Mouse (Mus musculus): ENCODE data around the gene Serping1. TPM values are rescaled to one million over a fixed set of nuclear protein-coding genes. Genes with fewer than 3 reads are reported as not detected.
A peak's percentile ranks its signal among the peaks of the same experiment; 100 is the strongest.

Gene Serping1
- polyA plus RNA-seq, 1 experiment from 2014 or later, result 37.0 TPM

DNA sequence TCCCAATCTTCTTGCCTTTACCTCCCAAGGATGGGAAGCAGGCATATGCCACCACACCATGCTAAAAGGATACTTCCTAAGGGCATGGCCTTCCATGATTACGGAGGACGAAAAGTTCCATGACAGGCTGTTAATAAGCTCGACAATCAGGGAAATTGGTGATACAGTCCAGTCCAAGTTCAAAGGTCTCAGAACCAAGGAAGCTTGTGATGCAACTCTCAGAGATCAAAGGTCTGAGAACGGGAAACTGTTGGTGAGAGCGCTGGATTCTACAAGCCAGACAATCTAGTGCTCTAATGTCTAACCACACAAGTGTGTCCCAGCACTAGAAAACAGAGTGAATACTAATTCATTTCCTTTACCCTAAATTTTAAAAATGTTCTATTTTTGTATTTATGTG, 19.0 kb downstream of the Serping1 start:
- H3K9ac ChIP-seq, result no peak overlapping the region
- WGBS, result 90% methylated on average over 5 of the region's 5 CpGs
- H3K9me3 ChIP-seq, result no peaks in the 10 kb centered on the region
- no peaks in the 10 kb centered on the region for H3K36me3 ChIP-seq
- no peak overlapping the region for H3K4me3 ChIP-seq
- H3K4me2 ChIP-seq, result no peak overlapping the region
- H3K27me3 ChIP-seq, result no peaks in the 10 kb centered on the region
- ATAC-seq (ENCODE audit: low read depth), result no peak
- no peaks in the 10 kb centered on the region for H3K4me1 ChIP-seq (replicated peaks)
- H3K27ac ChIP-seq (replicated peaks), result no peak overlapping the region

GRCm38 (mm10) chr2:84750115-84750514, 25.1 kb downstream of the Serping1 start:
- ATAC-seq (ENCODE audit: low read depth), result no peak
- no peaks in the 10 kb centered on the region for H3K27me3 ChIP-seq

DNA sequence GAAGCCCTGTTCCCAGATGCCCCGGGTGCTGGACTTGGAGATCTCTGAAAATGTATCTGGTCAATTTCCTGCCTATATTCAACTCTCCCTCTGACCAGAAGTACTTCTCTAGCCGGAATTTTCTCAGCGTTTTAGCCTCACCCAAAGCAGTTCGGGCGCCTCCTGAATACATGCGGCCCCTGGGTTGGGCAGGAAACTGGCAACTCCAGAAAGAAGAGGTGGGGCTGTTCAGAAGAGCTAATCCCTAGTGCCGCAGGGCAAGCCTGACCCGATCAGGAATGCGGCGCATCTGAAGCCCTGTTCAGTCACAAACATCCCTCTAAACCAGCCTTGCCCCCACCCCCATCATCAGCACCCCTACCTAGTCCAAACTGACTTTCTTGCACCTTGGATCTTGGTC, 31.1 kb downstream of the Serping1 start:
- Histone ChIP-seq H3K4me3 (peak overlapping the region; percentile 89), H3K9ac (peak overlapping the region; percentile 97), H3K9me3 (no peaks in the 10 kb centered on the region), H3K4me2 (peak overlapping the region; percentile 76), H3K27me3 (no peaks in the 10 kb centered on the region), H3K4me1 (replicated peaks) (peaks cover 42% of the 10 kb centered on the region), H3K36me3 (peaks cover 9% of the 10 kb centered on the region; the same call in 1 of the 2 replicates), H3K27ac (replicated peaks) (peak overlapping the region; percentile 98)
- ATAC-seq (ENCODE audit: low read depth), result peak; percentile 24
- WGBS, result 1% methylated on average over 10 of the region's 10 CpGs

More at GRCm38 (mm10) chr2:84750115-84750514, 25.1 kb downstream of the Serping1 start:
- Histone ChIP-seq H3K4me2 (no peak overlapping the region), H3K9me3 (no peaks in the 10 kb centered on the region), H3K4me3 (no peak overlapping the region), H3K9ac (no peak overlapping the region), H3K36me3 (no peaks in the 10 kb centered on the region), H3K27ac (replicated peaks) (no peak overlapping the region), H3K4me1 (replicated peaks) (no peaks in the 10 kb centered on the region)
- 71% methylated on average over 6 of the region's 6 CpGs for WGBS

DNA sequence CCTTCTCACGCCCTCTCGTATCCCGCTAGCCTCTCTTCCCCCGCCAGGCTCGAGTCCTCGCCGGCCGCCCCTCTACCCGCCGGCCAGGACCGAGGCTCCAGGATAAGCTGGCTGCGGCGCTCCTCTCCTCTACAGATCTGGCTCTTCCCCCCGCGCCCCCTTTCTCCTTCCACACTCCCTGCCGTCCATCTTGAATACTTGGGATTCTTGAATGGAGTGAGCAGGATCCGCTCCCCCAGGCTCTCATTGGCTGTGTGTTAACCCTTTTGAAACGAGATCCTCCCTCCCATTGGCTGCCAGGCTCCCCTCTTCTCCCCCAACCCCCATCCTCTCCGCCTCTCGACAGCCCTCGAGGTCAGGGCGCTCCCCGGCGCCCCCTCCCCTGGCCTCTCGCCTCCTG, 31.7 kb downstream of the Serping1 start, which contains the start of gene Gm19426:
Gene Gm19426 (minus strand): TSS at position 95 of the 400 bp plus-strand sequence.
- under 1% methylated on average over 25 of the region's 25 CpGs for WGBS
- peak within 1 kb of the TSS; percentile 98 for H3K27ac ChIP-seq (replicated peaks)
- no peaks in the 10 kb centered on the region for H3K9me3 ChIP-seq

DNA sequence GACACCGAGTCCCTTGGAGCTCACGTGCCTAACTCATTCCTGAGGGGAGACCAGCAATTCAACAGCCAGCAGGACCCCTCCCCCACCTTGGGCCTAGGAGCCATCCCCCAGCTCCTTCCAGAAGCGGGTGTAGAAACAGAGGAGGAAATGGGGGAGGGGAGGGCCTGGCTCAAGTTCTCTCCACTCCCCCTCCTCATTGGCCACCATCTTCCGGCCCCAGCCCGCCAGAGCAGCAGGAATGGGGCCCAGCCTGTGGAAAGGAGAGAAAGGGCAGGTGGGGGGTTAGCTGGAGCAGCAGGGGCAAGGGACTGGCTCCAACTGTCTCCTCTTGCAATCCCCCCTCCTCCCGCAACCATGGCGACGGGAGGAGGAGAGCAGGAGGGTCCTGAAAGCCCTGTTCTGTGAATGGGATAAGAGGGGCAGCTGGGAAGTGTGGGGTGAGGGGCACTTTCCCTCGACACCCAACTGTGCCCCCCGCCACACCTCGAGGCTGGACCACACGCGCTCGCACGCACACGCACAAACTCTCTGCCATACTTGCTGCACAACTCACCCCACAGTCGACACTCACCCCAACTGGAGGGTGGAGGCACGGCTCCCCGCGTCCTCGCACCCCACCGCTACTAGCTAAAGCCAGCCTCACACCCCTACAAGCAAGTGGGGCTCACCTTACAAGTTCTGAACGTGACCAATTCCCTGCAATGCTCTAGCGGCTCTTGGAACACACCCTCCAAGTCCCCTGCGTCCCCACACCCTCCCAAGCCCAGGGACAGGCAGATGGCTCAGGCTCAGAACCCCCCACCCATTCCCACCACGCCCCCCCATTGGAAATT, 32.6 kb downstream of the Serping1 start:
- peak overlapping the region; percentile 98 for H3K27ac ChIP-seq (replicated peaks)
- peak overlapping the region; percentile 89 for H3K4me3 ChIP-seq
- H3K4me1 ChIP-seq (replicated peaks), result peaks cover 57% of the 10 kb centered on the region
- peak; percentile 69 for ATAC-seq (ENCODE audit: low read depth)
- H3K27me3 ChIP-seq, result no peaks in the 10 kb centered on the region
- peak overlapping the region; percentile 76 for H3K4me2 ChIP-seq
- WGBS, result under 1% methylated on average over 26 of the region's 26 CpGs
- peaks cover 9% of the 10 kb centered on the region; the same call in 1 of the 2 replicates for H3K36me3 ChIP-seq
- no peaks in the 10 kb centered on the region for H3K9me3 ChIP-seq
- H3K9ac ChIP-seq, result peak overlapping the region; percentile 97

More for the DNA sequence above, 31.7 kb downstream of the Serping1 start, which contains the start of gene Gm19426:
- peaks cover 48% of the 10 kb centered on the region for H3K4me1 ChIP-seq (replicated peaks)
- peak within 1 kb of the TSS; percentile 89 for H3K4me3 ChIP-seq
- peak; percentile 92 for ATAC-seq (ENCODE audit: low read depth)
- H3K4me2 ChIP-seq, result peak within 1 kb of the TSS; percentile 76
- H3K9ac ChIP-seq, result peak within 1 kb of the TSS; percentile 97
- H3K36me3 ChIP-seq, result peaks cover 9% of the 10 kb centered on the region; the same call in 1 of the 2 replicates
- H3K27me3 ChIP-seq, result no peaks in the 10 kb centered on the region

- Histone ChIP-seq H3K36me3 (peaks cover 9% of the 10 kb centered on the region; the same call in 1 of the 2 replicates), H3K27me3 (no peaks in the 10 kb centered on the region), H3K9ac (peak overlapping the region; percentile 97), H3K4me3 (peak overlapping the region; percentile 89), H3K4me1 (replicated peaks) (peaks cover 64% of the 10 kb centered on the region), H3K27ac (replicated peaks) (peak overlapping the region; percentile 98), H3K4me2 (peak overlapping the region; percentile 76), H3K9me3 (no peaks in the 10 kb centered on the region)
- 1% methylated on average over 5 of the region's 5 CpGs for WGBS
- ATAC-seq (ENCODE audit: low read depth), result no peak
Measured at GRCm38 (mm10) chr2:84741841-84742450, 33.3 kb downstream of the Serping1 start.

DNA sequence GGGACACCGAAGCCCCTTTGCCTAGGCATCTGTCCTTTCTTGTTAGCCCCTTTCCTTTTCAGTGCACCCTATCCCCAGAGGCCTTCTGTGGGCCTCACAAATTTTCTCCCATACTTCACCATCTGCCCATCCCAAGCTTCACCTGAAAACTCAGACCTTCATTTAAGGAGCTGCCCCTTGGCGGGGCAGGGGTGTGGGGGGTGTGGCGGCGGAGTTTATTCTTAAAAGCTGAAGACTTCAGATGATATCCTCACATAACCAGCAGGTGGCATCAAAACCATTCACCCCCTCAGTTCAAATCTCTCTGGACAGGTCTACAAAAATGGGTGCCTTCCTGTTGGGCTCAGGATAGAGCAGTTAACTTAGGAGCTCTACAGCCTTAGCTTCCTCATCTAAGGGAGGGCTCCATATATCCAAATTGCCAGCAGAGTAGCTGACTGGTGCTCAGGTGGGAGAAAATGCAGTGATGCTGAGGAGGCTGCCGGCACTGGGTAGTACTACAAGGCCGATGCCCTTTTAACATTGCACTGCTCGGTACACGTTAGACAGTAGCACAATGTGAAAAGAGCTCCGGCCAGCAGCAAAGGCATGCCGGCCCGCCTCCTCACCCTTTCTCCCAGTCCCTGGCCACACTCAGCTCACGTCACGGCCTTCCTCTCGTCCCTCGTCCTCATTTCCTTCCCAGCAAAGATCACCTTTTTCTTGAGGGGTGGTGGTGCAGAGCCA, 34.5 kb downstream of the Serping1 start:
- ATAC-seq (ENCODE audit: low read depth), result no peak
- Histone ChIP-seq H3K9ac (0 out of 2 replicates have a peak overlapping the region, but pooled peaks have one; percentile 97), H3K27me3 (no peaks in the 10 kb centered on the region), H3K27ac (replicated peaks) (0 out of 2 replicates have a peak overlapping the region, but pooled peaks have one; percentile 18), H3K9me3 (no peaks in the 10 kb centered on the region), H3K36me3 (peaks cover 9% of the 10 kb centered on the region; the same call in 1 of the 2 replicates), H3K4me2 (peak overlapping the region; percentile 76), H3K4me1 (replicated peaks) (peaks cover 76% of the 10 kb centered on the region), H3K4me3 (peak overlapping the region; percentile 89; the same call in 1 of the 2 replicates)
- 77% methylated on average over 15 of the region's 15 CpGs for WGBS

DNA sequence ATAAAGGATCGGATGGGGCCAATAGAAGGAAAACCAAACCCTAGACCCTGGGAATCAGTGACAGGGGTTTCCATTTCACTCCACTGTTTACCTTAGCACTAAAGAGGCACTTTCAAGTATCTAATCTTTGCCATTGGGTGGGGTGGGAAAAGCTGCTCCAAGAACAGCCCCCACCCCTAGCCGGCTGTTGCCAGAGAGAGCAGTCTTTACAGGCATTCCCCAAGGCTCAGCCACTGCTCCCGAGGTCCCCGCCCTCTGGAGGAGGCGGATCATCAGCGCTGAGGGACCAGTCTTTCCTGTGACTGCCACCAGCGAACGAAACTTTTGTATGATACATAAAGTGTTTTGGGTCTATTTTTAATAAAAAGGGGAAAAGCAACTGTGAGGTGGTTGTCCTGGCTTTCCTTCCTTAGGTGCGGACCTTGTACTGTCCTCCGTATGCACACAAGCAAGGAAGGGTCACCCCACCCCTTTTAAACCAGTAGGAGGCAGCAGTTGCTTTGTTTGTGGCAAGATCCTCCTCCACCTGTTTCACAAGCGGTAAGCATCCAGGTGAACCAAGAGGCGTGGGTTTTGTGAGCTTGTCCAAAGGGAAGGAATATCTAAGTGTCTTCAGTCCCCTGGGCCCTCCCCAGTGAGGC, 36.9 kb downstream of the Serping1 start:
- Histone ChIP-seq H3K4me1 (replicated peaks) (peaks cover 90% of the 10 kb centered on the region), H3K9me3 (no peaks in the 10 kb centered on the region), H3K9ac (peak overlapping the region; percentile 55), H3K36me3 (peaks cover 9% of the 10 kb centered on the region; the same call in 1 of the 2 replicates), H3K4me3 (peak overlapping the region; percentile 11), H3K4me2 (peak overlapping the region; percentile 78), H3K27me3 (no peaks in the 10 kb centered on the region), H3K27ac (replicated peaks) (0 out of 2 replicates have a peak overlapping the region, but pooled peaks have one; percentile 9)
- ATAC-seq (ENCODE audit: low read depth), result no peak
- 3% methylated on average over 12 of the region's 12 CpGs for WGBS

DNA sequence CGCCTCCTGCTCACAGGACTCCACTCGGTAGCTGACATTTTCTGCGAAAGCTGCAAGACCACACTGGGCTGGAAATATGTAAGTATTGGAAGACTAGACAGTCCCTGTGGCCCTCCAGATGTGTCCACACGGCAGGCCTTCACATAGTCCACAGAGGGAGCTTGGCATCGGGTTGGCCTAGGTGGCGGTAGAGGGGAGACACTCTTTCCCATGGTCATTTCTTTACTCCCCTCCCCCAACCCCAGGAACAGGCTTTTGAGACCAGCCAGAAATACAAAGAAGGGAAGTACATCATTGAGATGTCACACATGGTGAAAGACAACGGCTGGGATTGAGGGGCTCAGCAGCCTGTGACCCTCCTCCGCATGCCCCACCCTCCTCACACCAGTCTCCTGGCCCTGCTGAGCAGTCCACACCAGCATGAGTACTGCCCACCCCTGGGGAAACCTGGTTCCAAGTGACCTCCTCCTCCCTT, 37.8 kb downstream of the Serping1 start:
- H3K4me3 ChIP-seq, result peak overlapping the region; percentile 64
- no peaks in the 10 kb centered on the region for H3K27me3 ChIP-seq
- peak overlapping the region; percentile 55; the same call in 1 of the 2 replicates for H3K9ac ChIP-seq
- H3K36me3 ChIP-seq, result peaks cover 9% of the 10 kb centered on the region; the same call in 1 of the 2 replicates
- 6% methylated on average over 8 of the region's 8 CpGs for WGBS
- ATAC-seq (ENCODE audit: low read depth), result no peak; the same call in 1 of the 2 replicates
- H3K4me2 ChIP-seq, result peak overlapping the region; percentile 78
- no peaks in the 10 kb centered on the region for H3K9me3 ChIP-seq
- H3K27ac ChIP-seq (replicated peaks), result 0 out of 2 replicates have a peak overlapping the region, but pooled peaks have one; percentile 35
- peaks cover 93% of the 10 kb centered on the region for H3K4me1 ChIP-seq (replicated peaks)

DNA sequence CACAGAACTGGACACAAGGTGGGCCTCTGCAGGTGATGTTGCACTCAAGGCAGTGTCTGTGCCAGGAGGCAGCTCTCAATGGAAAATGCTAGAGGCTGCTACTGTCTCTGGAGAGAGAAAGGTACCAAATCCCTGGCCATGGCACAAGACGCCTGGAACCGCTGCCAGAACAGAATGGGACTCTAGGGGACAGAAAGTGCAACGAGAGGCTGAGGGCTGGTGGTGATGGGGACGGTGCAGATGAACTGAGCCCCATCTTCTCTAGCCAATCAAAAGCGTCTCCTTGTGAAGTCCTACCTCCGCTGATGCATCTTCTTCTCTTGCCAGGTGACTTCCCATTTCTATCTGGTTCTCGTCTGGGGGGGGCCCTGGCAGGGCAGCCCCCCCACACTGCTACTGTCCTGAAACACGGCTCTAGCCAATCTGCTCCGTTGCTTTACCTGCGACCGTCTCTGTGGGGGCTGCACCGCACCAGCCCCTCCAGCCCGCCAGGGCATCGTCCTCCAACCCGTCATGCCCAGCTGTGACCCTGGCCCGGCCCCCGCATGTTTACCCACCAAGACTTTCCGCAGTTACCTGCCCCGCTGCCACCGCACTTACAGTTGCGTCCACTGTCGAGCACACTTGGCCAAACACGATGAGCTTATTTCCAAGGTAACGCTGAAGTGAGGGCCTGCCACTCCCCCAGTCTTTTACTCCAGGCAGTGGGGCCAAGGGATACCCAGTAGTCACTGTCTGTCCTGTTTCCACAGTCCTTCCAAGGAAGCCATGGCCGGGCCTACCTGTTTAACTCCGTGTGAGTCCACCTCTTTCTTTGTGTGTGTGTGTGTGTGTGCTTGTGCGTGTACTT, 38.7 kb downstream of the Serping1 start:
- H3K9me3 ChIP-seq, result no peaks in the 10 kb centered on the region
- peak overlapping the region; percentile 92; the same call in 1 of the 2 replicates for H3K27ac ChIP-seq (replicated peaks)
- peak overlapping the region; percentile 64 for H3K4me3 ChIP-seq
- H3K36me3 ChIP-seq, result peaks cover 9% of the 10 kb centered on the region; the same call in 1 of the 2 replicates
- H3K4me1 ChIP-seq (replicated peaks), result peaks cover 83% of the 10 kb centered on the region
- peak overlapping the region; percentile 78 for H3K4me2 ChIP-seq
- peak overlapping the region; percentile 89 for H3K9ac ChIP-seq
- H3K27me3 ChIP-seq, result no peaks in the 10 kb centered on the region
- 8% methylated on average over 27 of the region's 27 CpGs for WGBS
- no peak for ATAC-seq (ENCODE audit: low read depth)

All from neural tube, embryonic 13.5 days (tissue).